Mouse (Mus musculus) G1E (cell line): Measurements from ENCODE around the gene Hs3st3b1. TPM values are rescaled to one million over a fixed set of nuclear protein-coding genes. Genes with fewer than 3 reads are reported as not detected.

ENCODE experiments used
- ATAC-seq: 2 replicates; pipeline ENCODE4 v1.8.0; 2016; ENCODE audit warnings: mild to moderate bottlenecking; ENCODE audit not compliant: insufficient number of reproducible peaks, poor library complexity, low FRiP score, severe bottlenecking; ENCODE audit errors: extremely low read depth
- DNase-seq: peaks from one replicate; pipeline ENCODE4 v3.0.0; 2012; ENCODE audit warnings: low spot score
- H3K27me3 ChIP-seq: 2 replicates; pipeline ENCODE4 v1.6.1; 2012; ENCODE audit warnings: mild to moderate bottlenecking, low read length, inconsistent platforms; ENCODE audit not compliant: insufficient read depth
- H3K36me3 ChIP-seq: replicated peaks from 2 replicates; pipeline ENCODE3; 2012; ENCODE audit warnings: mild to moderate bottlenecking, inconsistent platforms
- H3K4me1 ChIP-seq: 2 replicates; pipeline ENCODE4 v1.6.1; 2012; ENCODE audit warnings: low read depth, low read length, inconsistent platforms, mixed read lengths; ENCODE audit not compliant: insufficient read depth
- H3K4me3 ChIP-seq: 2 replicates; pipeline ENCODE4 v1.5.1; 2012; ENCODE audit warnings: low read depth, mild to moderate bottlenecking, inconsistent platforms, low read length, moderate library complexity, mixed read lengths
- H3K9me3 ChIP-seq: replicated peaks from 2 replicates; pipeline ENCODE4 v1.6.1; 2012; ENCODE audit warnings: inconsistent platforms
- CTCF ChIP-seq: IDR thresholded peaks from 2 replicates; pipeline ENCODE4 v1.5.1; 2012; ENCODE audit warnings: low read depth, low read length, inconsistent platforms, mixed read lengths
- GATA1 ChIP-seq: IDR thresholded peaks from 2 replicates; pipeline ENCODE4 v1.6.1; 2012; ENCODE audit warnings: borderline replicate concordance, low read length, inconsistent platforms, mixed read lengths
- GATA2 ChIP-seq: IDR thresholded peaks from 2 replicates; pipeline ENCODE4 v1.6.1; 2012; ENCODE audit warnings: low read depth, low read length, inconsistent platforms, borderline replicate concordance
- POLR2AphosphoS5 ChIP-seq: IDR thresholded peaks from 2 replicates; pipeline ENCODE4 v1.6.1; 2012; ENCODE audit warnings: low read depth, low read length, inconsistent platforms; ENCODE audit not compliant: insufficient replicate concordance
- TAL1 ChIP-seq: conservative IDR thresholded peaks from 2 replicates; pipeline ENCODE4 v1.6.1; 2012; ENCODE audit warnings: low read depth, low read length, inconsistent platforms, mixed read lengths
- polyA plus RNA-seq: library from polyadenylated mRNA; stranded (reverse); fragments of >175 nt; gene quantifications from 2 replicates; pipeline ENCODE4 v1.2.3, GENCODE M21; 2012
- total RNA-seq, 2 experiments: library from RNA; stranded (forward) in 1 of 2; stranded (reverse) in 1 of 2; fragments of 200-1000 nt in 1 of 2; fragments of >200 nt in 1 of 2; fragmentation: Nextera tagmentation in 1 of 2; gene quantifications; 2 replicates each; pipeline ENCODE4 v1.2.3; 2014 to 2017

The Hs3st3b1 gene
- total and polyA plus RNA-seq, 3 experiments, result 0.05 TPM; not detected in 2

- H3K4me1 ChIP-seq, result peaks cover 14% of the 10 kb centered on the region; the same call in 1 of the 2 replicates
These were observed 43.3 kb upstream of the Hs3st3b1 start for GRCm38 (mm10) chr11:63965437-63965836.

GRCm38 (mm10) chr11:63957207-63957606, 35.1 kb upstream of the Hs3st3b1 start:
- Histone ChIP-seq H3K4me3 (no peak overlapping the region), H3K27me3 (peaks cover 11% of the 10 kb centered on the region; the same call in 1 of the 2 replicates), H3K9me3 (no peaks in the 10 kb centered on the region), H3K4me1 (peaks cover 8% of the 10 kb centered on the region), H3K36me3 (peaks cover 10% of the 10 kb centered on the region)
- ATAC-seq, result peak; percentile 8; the same call in 1 of the 2 replicates
- TF ChIP-seq GATA1 (no peak), TAL1 (no peak)
- DNase-seq, result no peak

More at GRCm38 (mm10) chr11:63965437-63965836, 43.3 kb upstream of the Hs3st3b1 start:
- H3K27me3 ChIP-seq, result no peaks in the 10 kb centered on the region
- no peak overlapping the region for H3K4me3 ChIP-seq
- DNase-seq (no peak), ATAC-seq (no peak)
- peaks cover 87% of the 10 kb centered on the region for H3K36me3 ChIP-seq
- TF ChIP-seq GATA2, result no peak
- TF ChIP-seq TAL1, result no peak
- TF ChIP-seq GATA1, result no peak
- no peak for TF ChIP-seq CTCF
- no peak for TF ChIP-seq POLR2AphosphoS5
- H3K9me3 ChIP-seq, result no peaks in the 10 kb centered on the region

- H3K27me3 ChIP-seq, result peaks cover 16% of the 10 kb centered on the region; the same call in 1 of the 2 replicates
- no peak for DNase-seq
- ATAC-seq, result no peak
- peaks cover 7% of the 10 kb centered on the region for H3K36me3 ChIP-seq
- no peak overlapping the region for H3K4me3 ChIP-seq
- peaks cover 13% of the 10 kb centered on the region for H3K4me1 ChIP-seq
- TF ChIP-seq TAL1 (no peak), GATA2 (no peak), POLR2AphosphoS5 (no peak), CTCF (no peak), GATA1 (no peak)
- no peaks in the 10 kb centered on the region for H3K9me3 ChIP-seq
These were observed 34.7 kb upstream of the Hs3st3b1 start for GRCm38 (mm10) chr11:63956748-63957147.

GRCm38 (mm10) chr11:63953887-63954286, 31.8 kb upstream of the Hs3st3b1 start:
- TF ChIP-seq GATA1 (no peak), CTCF (no peak), POLR2AphosphoS5 (no peak), GATA2 (no peak), TAL1 (no peak)
- Histone ChIP-seq H3K9me3 (no peaks in the 10 kb centered on the region), H3K36me3 (no peaks in the 10 kb centered on the region), H3K27me3 (peaks cover 25% of the 10 kb centered on the region), H3K4me3 (no peak overlapping the region), H3K4me1 (peaks cover 13% of the 10 kb centered on the region)
- DNase-seq (no peak), ATAC-seq (no peak)

- Histone ChIP-seq H3K4me1 (peaks cover 13% of the 10 kb centered on the region), H3K27me3 (peaks cover 29% of the 10 kb centered on the region), H3K4me3 (no peak overlapping the region), H3K9me3 (no peaks in the 10 kb centered on the region), H3K36me3 (no peaks in the 10 kb centered on the region)
- DNase-seq (no peak), ATAC-seq (no peak)
- TF ChIP-seq CTCF, result no peak
- TF ChIP-seq POLR2AphosphoS5, result no peak
- no peak for TF ChIP-seq TAL1
- no peak for TF ChIP-seq GATA2
- no peak for TF ChIP-seq GATA1
These were observed 30.7 kb upstream of the Hs3st3b1 start for GRCm38 (mm10) chr11:63952743-63953191.

GRCm38 (mm10) chr11:63951831-63952631, 29.9 kb upstream of the Hs3st3b1 start:
- no peaks in the 10 kb centered on the region for H3K36me3 ChIP-seq
- TF ChIP-seq POLR2AphosphoS5, result no peak
- no peak for TF ChIP-seq CTCF
- TF ChIP-seq GATA1, result no peak
- no peak for TF ChIP-seq TAL1
- no peak for TF ChIP-seq GATA2
- peaks cover 26% of the 10 kb centered on the region for H3K27me3 ChIP-seq
- peak overlapping the region; percentile 18; the same call in 1 of the 2 replicates for H3K4me3 ChIP-seq
- peak; percentile 45; the same call in 1 of the 2 replicates for ATAC-seq
- no peaks in the 10 kb centered on the region for H3K9me3 ChIP-seq
- peaks cover 11% of the 10 kb centered on the region for H3K4me1 ChIP-seq
- DNase-seq, result no peak
